Mouse (Mus musculus): ENCODE results near the gene Rab30. TPM values are rescaled to one million over a fixed set of nuclear protein-coding genes. Genes with fewer than 3 reads are reported as not detected.

The Rab30 gene
- polyA plus RNA-seq, 1 experiment from 2014 or later: 19.1 TPM

DNA sequence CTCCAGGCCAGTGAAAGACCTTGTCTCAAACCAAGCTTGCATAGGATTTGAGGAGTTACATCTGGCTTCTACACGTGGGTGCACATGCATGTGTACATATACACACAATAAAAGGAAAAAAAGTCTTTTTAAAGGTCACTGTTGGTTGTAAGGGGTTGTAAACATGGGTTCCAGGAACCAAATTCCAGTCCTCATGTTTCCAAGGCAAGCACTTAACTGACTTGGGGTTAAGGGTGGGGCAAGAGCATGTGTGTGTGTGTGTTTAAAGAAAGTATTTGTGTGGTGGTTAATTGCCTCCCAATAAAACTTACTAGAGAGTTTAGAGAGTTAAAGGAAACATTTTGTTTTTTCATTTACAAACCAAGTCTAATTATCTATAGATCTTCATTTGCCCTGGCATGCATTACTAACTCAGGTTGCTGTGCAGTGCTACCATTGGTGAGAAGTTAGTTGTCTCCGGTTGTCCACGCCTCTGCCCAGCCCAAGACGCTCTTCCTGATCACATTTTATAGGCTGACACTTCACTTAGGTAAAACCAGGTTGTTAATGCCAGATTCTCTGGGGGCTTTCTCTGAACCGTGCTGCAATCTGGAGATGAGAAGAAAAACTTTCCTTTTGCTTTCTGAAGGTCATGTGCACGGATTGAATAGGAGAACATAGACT, 143.7 kb downstream of the Rab30 start:
- Histone ChIP-seq H3K9me3 (ENCODE audit: control insufficient read depth, low read length) (no peaks in the 10 kb centered on the region), H3K27me3 (ENCODE audit: control insufficient read depth, insufficient read depth, low read length) (no peaks in the 10 kb centered on the region), H3K4me3 (ENCODE audit: low read depth, low read length) (no peak overlapping the region), H3K4me1 (replicated peaks; ENCODE audit: control insufficient read depth, insufficient read depth, low read length) (no peaks in the 10 kb centered on the region), H3K9ac (ENCODE audit: low read length) (no peak overlapping the region), H3K27ac (ENCODE audit: low read depth, low read length) (no peak overlapping the region), H3K4me2 (ENCODE audit: low read depth, low read length, severe bottlenecking) (no peak overlapping the region), H3K36me3 (ENCODE audit: control insufficient read depth, insufficient read depth, low read length) (no peaks in the 10 kb centered on the region)
- no peak for ATAC-seq (replicated peaks; ENCODE audit: low FRiP score)
- 89% methylated on average over 6 of the region's 6 CpGs for WGBS
- DNase-seq (ENCODE audit: low spot score): no peak

DNA sequence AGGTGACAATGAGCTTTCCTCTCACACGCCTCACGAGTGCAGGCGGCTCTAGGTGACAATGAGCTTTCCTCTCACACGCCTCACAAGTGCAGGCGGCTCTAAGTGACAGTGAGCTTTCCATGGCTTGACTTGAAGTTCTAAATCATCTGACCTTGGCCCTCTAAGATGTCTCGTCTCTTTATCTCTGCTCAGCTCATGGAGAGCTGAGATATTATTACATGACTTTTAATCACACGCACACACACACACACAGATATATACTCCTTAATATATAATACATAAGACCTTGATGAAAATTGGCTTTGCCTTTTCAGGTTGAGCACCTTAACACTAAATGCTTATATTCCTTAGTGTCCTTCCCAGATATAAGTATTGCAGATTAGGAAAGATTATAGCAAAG, 145.4 kb downstream of the Rab30 start:
- Histone ChIP-seq H3K4me2 (ENCODE audit: low read depth, low read length, severe bottlenecking) (no peak overlapping the region), H3K36me3 (ENCODE audit: control insufficient read depth, insufficient read depth, low read length) (no peaks in the 10 kb centered on the region), H3K9ac (ENCODE audit: low read length) (no peak overlapping the region), H3K27ac (ENCODE audit: low read depth, low read length) (no peak overlapping the region), H3K27me3 (ENCODE audit: control insufficient read depth, insufficient read depth, low read length) (no peaks in the 10 kb centered on the region), H3K4me3 (ENCODE audit: low read depth, low read length) (no peak overlapping the region), H3K4me1 (replicated peaks; ENCODE audit: control insufficient read depth, insufficient read depth, low read length) (no peaks in the 10 kb centered on the region), H3K9me3 (ENCODE audit: control insufficient read depth, low read length) (no peaks in the 10 kb centered on the region)
- DNase-seq (ENCODE audit: low spot score) (no peak), ATAC-seq (replicated peaks; ENCODE audit: low FRiP score) (0 out of 2 replicates have a peak, but pooled peaks have one; percentile 6)
- 88% methylated on average over 7 of the region's 7 CpGs for WGBS

DNA sequence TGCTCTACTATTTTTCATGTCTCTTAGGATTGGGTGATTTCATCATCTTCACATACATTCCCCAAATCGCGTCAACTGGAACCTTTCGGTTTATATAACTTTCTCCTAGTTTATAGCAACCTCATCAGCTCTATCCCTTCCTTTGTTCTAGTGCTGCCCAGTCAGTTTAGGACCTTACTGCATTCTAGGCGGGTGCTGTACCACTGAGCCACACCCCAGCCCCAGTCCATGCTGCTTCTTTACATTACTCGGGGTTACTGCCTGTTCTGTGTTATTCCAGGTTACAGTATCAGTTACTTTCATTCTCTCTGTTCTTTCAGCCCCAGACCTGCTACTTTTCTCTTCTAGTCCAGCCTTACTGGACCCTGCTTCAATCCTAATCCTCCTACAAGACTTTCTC, 145.8 kb downstream of the Rab30 start:
- Histone ChIP-seq H3K4me2 (ENCODE audit: low read depth, low read length, severe bottlenecking) (no peak overlapping the region), H3K4me1 (replicated peaks; ENCODE audit: control insufficient read depth, insufficient read depth, low read length) (no peaks in the 10 kb centered on the region), H3K4me3 (ENCODE audit: low read depth, low read length) (no peak overlapping the region), H3K27me3 (ENCODE audit: control insufficient read depth, insufficient read depth, low read length) (no peaks in the 10 kb centered on the region), H3K36me3 (ENCODE audit: control insufficient read depth, insufficient read depth, low read length) (no peaks in the 10 kb centered on the region), H3K9ac (ENCODE audit: low read length) (no peak overlapping the region), H3K27ac (ENCODE audit: low read depth, low read length) (no peak overlapping the region), H3K9me3 (ENCODE audit: control insufficient read depth, low read length) (no peaks in the 10 kb centered on the region)
- 96% methylated on average over 5 of the region's 5 CpGs for WGBS
- ATAC-seq (replicated peaks; ENCODE audit: low FRiP score) (no peak), DNase-seq (ENCODE audit: low spot score) (no peak)

DNA sequence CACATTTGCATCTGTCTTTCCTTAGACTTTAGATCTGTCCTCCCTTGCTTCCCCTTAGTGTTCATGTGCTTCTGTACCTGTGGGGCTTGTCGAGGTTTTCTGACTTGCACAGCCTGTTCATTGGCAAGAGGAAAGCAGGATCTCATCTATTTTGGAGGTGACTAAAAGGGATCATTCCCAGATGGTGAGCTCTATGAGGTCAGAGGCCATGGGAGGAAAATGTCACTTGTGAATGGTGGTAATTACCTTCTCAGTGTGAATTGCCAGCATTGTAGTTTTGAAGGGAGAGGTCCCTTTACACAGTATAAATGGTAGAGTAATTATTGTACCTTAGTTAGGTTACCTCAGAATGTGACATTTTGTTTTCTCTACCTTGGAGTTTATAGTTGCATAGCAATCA, 148.8 kb downstream of the Rab30 start:
- Histone ChIP-seq H3K4me3 (ENCODE audit: low read depth, low read length) (no peak overlapping the region), H3K36me3 (ENCODE audit: control insufficient read depth, insufficient read depth, low read length) (no peaks in the 10 kb centered on the region), H3K9ac (ENCODE audit: low read length) (no peak overlapping the region), H3K27ac (ENCODE audit: low read depth, low read length) (no peak overlapping the region), H3K4me1 (replicated peaks; ENCODE audit: control insufficient read depth, insufficient read depth, low read length) (no peaks in the 10 kb centered on the region), H3K4me2 (ENCODE audit: low read depth, low read length, severe bottlenecking) (no peak overlapping the region), H3K27me3 (ENCODE audit: control insufficient read depth, insufficient read depth, low read length) (no peaks in the 10 kb centered on the region), H3K9me3 (ENCODE audit: control insufficient read depth, low read length) (no peaks in the 10 kb centered on the region)
- ATAC-seq (replicated peaks; ENCODE audit: low FRiP score) (no peak), DNase-seq (ENCODE audit: low spot score) (no peak)
- 45% methylated on average over 1 of the region's 1 CpGs for WGBS

DNA sequence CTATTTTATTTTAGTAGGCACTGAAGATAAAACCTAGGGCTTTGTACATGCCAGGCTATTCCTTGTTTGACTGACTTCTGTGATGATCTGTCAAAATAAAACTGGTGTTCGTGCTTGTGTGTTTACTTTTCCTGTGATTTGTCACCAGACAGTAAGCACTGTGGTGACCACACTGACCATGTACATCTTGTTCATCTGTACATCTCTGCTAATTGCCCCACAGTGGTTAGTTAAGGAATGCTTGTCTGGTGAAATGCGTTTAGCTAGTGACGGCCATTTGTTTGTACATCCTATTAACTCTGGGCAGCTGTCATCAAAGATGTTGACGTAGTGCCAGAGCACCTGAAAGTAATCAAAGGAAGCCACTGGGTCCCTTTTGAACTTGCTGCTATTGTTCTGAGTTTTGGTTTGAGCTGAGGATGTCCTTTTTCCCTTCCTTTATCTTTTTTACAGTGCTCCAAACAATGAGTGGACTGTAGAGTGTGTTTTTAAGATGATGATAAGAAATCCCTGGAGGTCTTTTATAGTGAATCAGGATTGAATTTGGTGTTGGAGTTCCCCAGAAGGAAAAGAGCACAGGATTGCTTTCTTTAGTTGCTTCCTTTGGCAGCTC, 149.3 kb downstream of the Rab30 start:
- Histone ChIP-seq H3K9me3 (ENCODE audit: control insufficient read depth, low read length) (no peaks in the 10 kb centered on the region), H3K36me3 (ENCODE audit: control insufficient read depth, insufficient read depth, low read length) (no peaks in the 10 kb centered on the region), H3K27ac (ENCODE audit: low read depth, low read length) (no peak overlapping the region), H3K4me3 (ENCODE audit: low read depth, low read length) (no peak overlapping the region), H3K9ac (ENCODE audit: low read length) (no peak overlapping the region), H3K4me2 (ENCODE audit: low read depth, low read length, severe bottlenecking) (no peak overlapping the region), H3K4me1 (replicated peaks; ENCODE audit: control insufficient read depth, insufficient read depth, low read length) (no peaks in the 10 kb centered on the region), H3K27me3 (ENCODE audit: control insufficient read depth, insufficient read depth, low read length) (no peaks in the 10 kb centered on the region)
- ATAC-seq (replicated peaks; ENCODE audit: low FRiP score) (no peak), DNase-seq (ENCODE audit: low spot score) (no peak)
- WGBS: 57% methylated on average over 4 of the region's 4 CpGs

DNA sequence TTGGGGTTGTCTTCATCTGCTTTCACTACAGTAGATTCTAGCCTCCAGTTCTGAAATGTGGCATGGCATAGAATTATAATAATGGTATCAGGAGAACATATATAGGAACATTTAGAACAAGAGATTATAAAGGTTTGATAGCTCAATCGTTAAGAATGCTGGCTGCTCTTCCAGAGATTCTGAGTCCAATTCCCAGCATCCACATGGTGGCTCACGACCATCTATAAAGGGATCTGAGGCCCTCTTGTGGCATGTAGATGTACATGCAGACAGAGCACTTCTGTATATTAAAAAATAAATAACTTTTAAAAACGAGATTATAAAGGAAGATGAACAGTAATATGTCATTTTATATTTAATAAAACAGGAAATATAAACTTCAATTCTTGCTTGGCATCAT, 152.1 kb downstream of the Rab30 start:
- no peaks in the 10 kb centered on the region for H3K27me3 ChIP-seq (ENCODE audit: control insufficient read depth, insufficient read depth, low read length)
- no peak for DNase-seq (ENCODE audit: low spot score)
- no peak overlapping the region for H3K4me2 ChIP-seq (ENCODE audit: low read depth, low read length, severe bottlenecking)
- no peak overlapping the region for H3K27ac ChIP-seq (ENCODE audit: low read depth, low read length)
- 48% methylated on average over 3 of the region's 3 CpGs for WGBS
- no peak overlapping the region for H3K9ac ChIP-seq (ENCODE audit: low read length)
- ATAC-seq (replicated peaks; ENCODE audit: low FRiP score): no peak
- no peaks in the 10 kb centered on the region for H3K36me3 ChIP-seq (ENCODE audit: control insufficient read depth, insufficient read depth, low read length)
- H3K4me3 ChIP-seq (ENCODE audit: low read depth, low read length): no peak overlapping the region
- no peaks in the 10 kb centered on the region for H3K4me1 ChIP-seq (replicated peaks; ENCODE audit: control insufficient read depth, insufficient read depth, low read length)
- H3K9me3 ChIP-seq (ENCODE audit: control insufficient read depth, low read length): no peaks in the 10 kb centered on the region

Other genes starting within 250 kb of the Rab30 start
- 63.2 and 78.9 TPM in 2 replicates for gene Ccdc90b, start 180.5 kb upstream of the Rab30 start, polyA plus RNA-seq (2014; fragmentation: Nextera tagmentation; extraction: Ambion mirVana)
- 9.1 and 12.4 TPM in 2 replicates for gene Ankrd42, start 104.5 kb upstream of the Rab30 start, polyA plus RNA-seq (2014; fragmentation: Nextera tagmentation; extraction: Ambion mirVana)
- gene Pcf11, start 71.7 kb upstream of the Rab30 start, polyA plus RNA-seq (2014; fragmentation: Nextera tagmentation; extraction: Ambion mirVana): 24.3 and 26.0 TPM in 2 replicates
- 26.1 and 27.4 TPM in 2 replicates for gene Ddias, start 132.6 kb downstream of the Rab30 start, polyA plus RNA-seq (2014; fragmentation: Nextera tagmentation; extraction: Ambion mirVana)
- 18.9 and 20.3 TPM in 2 replicates for gene Prcp, start 132.9 kb downstream of the Rab30 start, polyA plus RNA-seq (2014; fragmentation: Nextera tagmentation; extraction: Ambion mirVana)